Mouse (Mus musculus): ENCODE measurements around the gene Mrm3. TPM values are rescaled to one million over a fixed set of nuclear protein-coding genes. Genes with fewer than 3 reads are reported as not detected.
A peak's percentile ranks its signal among the peaks of the same experiment; 100 is the strongest.

Gene Mrm3
- polyA plus RNA-seq, 2 experiments, result 11.1 to 14.2 TPM

DNA sequence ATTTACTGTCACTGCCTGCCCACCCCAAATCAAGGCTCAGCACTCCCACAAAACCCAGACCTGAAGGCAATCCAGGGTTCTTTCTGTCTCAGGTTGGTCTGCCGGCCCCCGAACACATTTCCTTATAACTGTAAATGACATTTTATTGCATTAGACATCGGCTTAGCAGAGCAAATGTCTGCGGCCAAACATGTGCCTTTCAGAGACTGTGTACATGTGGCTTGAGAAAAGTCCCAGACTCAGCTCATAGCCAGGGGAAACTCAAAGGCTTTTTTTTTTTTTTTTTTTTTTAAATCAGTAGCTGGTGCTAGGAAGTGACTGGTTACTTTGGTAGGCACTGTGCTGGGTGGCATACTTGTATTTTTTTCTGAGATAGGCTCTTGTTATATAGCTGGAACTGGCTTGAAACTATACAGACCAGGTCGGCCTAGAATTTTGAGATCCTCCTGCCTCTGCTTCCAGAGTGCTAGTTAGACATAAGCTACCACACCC is 27.4 kb upstream of the Mrm3 start:
- H3K9ac ChIP-seq (replicated peaks), result no peak overlapping the region

DNA sequence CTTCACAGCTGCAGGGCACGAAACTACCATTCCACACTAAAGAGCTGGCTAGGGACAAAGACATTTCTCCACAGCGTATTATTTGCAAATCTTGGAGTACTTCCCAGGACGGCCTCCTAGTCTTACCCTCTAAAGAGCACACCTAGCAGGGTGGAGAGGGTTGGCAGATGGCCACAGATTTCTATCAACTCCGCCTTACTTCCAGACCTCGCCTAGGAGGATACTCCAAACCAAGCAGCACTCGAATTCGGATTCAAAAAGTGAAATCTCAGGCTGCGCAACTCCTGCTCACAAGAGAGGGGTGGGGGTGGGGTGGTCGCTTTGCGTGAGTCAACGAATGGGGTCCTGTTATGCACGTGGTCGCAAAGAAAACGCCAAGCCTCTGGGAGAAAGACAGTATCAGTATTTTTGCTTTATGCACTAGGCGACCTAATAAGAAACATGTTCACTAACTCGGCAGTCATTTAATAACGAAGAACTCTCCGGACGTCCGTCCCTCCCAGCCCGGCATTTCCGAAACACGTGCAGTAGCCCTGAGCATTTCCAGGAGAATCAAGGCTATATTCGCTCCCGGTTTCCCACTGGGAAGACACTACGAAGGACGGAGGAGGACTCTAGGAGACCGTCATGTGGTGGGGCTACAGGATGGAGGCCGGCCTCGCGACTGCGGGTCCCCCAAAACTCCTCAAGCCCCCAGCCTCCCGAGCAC is 26.7 kb upstream of the Mrm3 start:
- no peaks in the 10 kb centered on the region for H3K9me3 ChIP-seq (ENCODE audit: control insufficient read depth, low read length)
- ATAC-seq (ENCODE audit: insufficient read depth) (peak; percentile 7; the same call in 1 of the 2 replicates), DNase-seq (ENCODE audit: low read depth in 3 of 3, low spot score in 3 of 3) (peak; percentile 17 to 36 (median 18))
- TF ChIP-seq CTCF (IDR thresholded peaks at IDR 0.05; ENCODE audit: low read depth) (no peak), EP300 (IDR thresholded peaks at IDR 0.05; ENCODE audit: low read depth) (no peak)
- H3K9ac ChIP-seq (replicated peaks), result peak overlapping the region; percentile 81
- 2% methylated on average over 33 of the region's 33 CpGs for WGBS (ENCODE audit: insufficient replicate concordance)
- no peaks in the 10 kb centered on the region for H3K27me3 ChIP-seq (ENCODE audit: control insufficient read depth, insufficient read depth, low read length)
- peaks cover 5 to 15% of the 10 kb centered on the region in 2 experiments; a peak in 3 of 4 replicates for H3K4me1 ChIP-seq (replicated peaks; ENCODE audit: control insufficient read depth in 2 of 2, insufficient read depth in 2 of 2, low read length in 1 of 2)
- peaks cover 11% of the 10 kb centered on the region for H3K36me3 ChIP-seq (replicated peaks; ENCODE audit: control insufficient read depth, insufficient read depth, low read depth)
- peak overlapping the region; percentile 83 for H3K4me2 ChIP-seq (ENCODE audit: low read depth)
- peak overlapping the region; percentile 76 to 83 for H3K4me3 ChIP-seq (ENCODE audit: insufficient read depth in 1 of 2, low read depth in 2 of 2, low read length in 2 of 2)
- peak overlapping the region; percentile 23 for H3K27ac ChIP-seq

More for the DNA sequence above, 27.4 kb upstream of the Mrm3 start:
- peaks cover 5 to 15% of the 10 kb centered on the region in 2 experiments; a peak in 3 of 4 replicates for H3K4me1 ChIP-seq (replicated peaks; ENCODE audit: control insufficient read depth in 2 of 2, insufficient read depth in 2 of 2, low read length in 1 of 2)
- H3K9me3 ChIP-seq (ENCODE audit: control insufficient read depth, low read length), result no peaks in the 10 kb centered on the region
- DNase-seq (ENCODE audit: low read depth in 3 of 3, low spot score in 3 of 3) (no peak), ATAC-seq (ENCODE audit: insufficient read depth) (no peak)
- whole genome bisulfite sequencing (ENCODE audit: insufficient replicate concordance), result 85% methylated on average over 5 of the region's 5 CpGs
- H3K4me3 ChIP-seq (ENCODE audit: insufficient read depth in 1 of 2, low read depth in 2 of 2, low read length in 2 of 2), result peak overlapping the region; percentile 76 to 83
- no peaks in the 10 kb centered on the region for H3K27me3 ChIP-seq (ENCODE audit: control insufficient read depth, insufficient read depth, low read length)
- peak overlapping the region; percentile 83 for H3K4me2 ChIP-seq (ENCODE audit: low read depth)
- peaks cover 11% of the 10 kb centered on the region for H3K36me3 ChIP-seq (replicated peaks; ENCODE audit: control insufficient read depth, insufficient read depth, low read depth)
- H3K27ac ChIP-seq, result no peak overlapping the region
- TF ChIP-seq EP300 (IDR thresholded peaks at IDR 0.05; ENCODE audit: low read depth) (no peak), CTCF (IDR thresholded peaks at IDR 0.05; ENCODE audit: low read depth) (no peak)

DNA sequence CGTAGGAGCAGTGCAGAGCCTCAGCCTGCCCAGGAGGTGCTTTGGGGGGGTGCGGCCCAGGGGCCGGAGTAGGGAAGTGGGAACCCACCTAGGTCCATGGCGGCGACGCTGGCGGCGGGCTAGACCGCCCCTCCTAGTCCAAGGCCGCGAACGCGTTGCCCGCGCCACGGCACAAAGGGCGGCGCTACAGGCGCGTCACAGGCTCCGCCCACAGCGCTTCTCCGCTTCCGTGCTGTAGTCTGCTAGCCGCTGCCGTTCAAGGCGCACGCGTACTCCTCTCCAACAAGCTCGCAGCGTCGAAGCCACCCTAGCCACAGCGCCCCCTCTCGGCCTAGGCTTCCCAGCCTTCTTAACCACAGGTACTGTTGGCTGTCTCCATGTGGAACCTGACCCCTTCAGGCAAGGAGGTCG is 26.1 kb upstream of the Mrm3 start, which contains the start of the genes Dbil5 and Gemin4:
Gene Dbil5 (plus strand): TSS at position 219 of the 411 bp plus-strand sequence.
Gene Gemin4 (minus strand): TSS at position 275 of the 411 bp plus-strand sequence.
- Histone ChIP-seq H3K4me1 (replicated peaks; ENCODE audit: control insufficient read depth in 2 of 2, insufficient read depth in 2 of 2, low read length in 1 of 2) (peaks cover 5 to 15% of the 10 kb centered on the region in 2 experiments; a peak in 3 of 4 replicates), H3K9ac (replicated peaks) (peak within 1 kb of the TSS; percentile 81), H3K27ac (peak within 1 kb of the TSS; percentile 23), H3K9me3 (ENCODE audit: control insufficient read depth, low read length) (no peaks in the 10 kb centered on the region), H3K27me3 (ENCODE audit: control insufficient read depth, insufficient read depth, low read length) (no peaks in the 10 kb centered on the region), H3K4me2 (ENCODE audit: low read depth) (peak within 1 kb of the TSS; percentile 83), H3K36me3 (replicated peaks; ENCODE audit: control insufficient read depth, insufficient read depth, low read depth) (peaks cover 9% of the 10 kb centered on the region), H3K4me3 (ENCODE audit: insufficient read depth in 1 of 2, low read depth in 2 of 2, low read length in 2 of 2) (peak within 1 kb of the TSS; percentile 76 to 83)
- DNase-seq (ENCODE audit: low read depth in 3 of 3, low spot score in 3 of 3) (peak; percentile 91 to 94 (median 93)), ATAC-seq (ENCODE audit: insufficient read depth) (peak; percentile 97)
- under 1% methylated on average over 35 of the region's 35 CpGs for WGBS (ENCODE audit: insufficient replicate concordance)
- TF ChIP-seq EP300 (IDR thresholded peaks at IDR 0.05; ENCODE audit: low read depth) (no peak), CTCF (IDR thresholded peaks at IDR 0.05; ENCODE audit: low read depth) (peak; percentile 99)

DNA sequence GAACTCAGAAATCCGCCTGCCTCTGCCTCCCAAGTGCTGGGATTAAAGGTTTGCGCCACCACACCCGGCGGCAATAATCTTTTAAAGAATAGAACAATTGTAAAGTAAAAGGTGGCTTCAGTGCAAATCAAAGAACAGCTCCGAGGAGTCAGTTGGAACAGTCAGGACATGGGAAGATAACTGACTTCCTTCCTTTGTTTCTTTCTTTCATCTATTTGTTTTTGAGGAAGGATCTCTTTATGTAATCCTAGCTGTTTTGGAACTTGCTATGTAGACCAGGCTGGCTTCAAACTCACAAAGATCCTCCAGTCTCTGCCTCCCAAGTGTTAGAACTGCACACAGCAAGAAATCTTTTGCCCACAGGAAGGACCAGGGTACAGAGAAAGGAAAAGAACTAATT is 18.9 kb upstream of the Mrm3 start:
- Histone ChIP-seq H3K36me3 (replicated peaks; ENCODE audit: control insufficient read depth, insufficient read depth, low read depth) (peaks cover 15% of the 10 kb centered on the region), H3K9me3 (ENCODE audit: control insufficient read depth, low read length) (no peaks in the 10 kb centered on the region), H3K27ac (no peak overlapping the region), H3K9ac (replicated peaks) (no peak overlapping the region), H3K4me1 (replicated peaks; ENCODE audit: control insufficient read depth in 2 of 2, insufficient read depth in 2 of 2, low read length in 1 of 2) (no peaks in the 10 kb centered on the region), H3K27me3 (ENCODE audit: control insufficient read depth, insufficient read depth, low read length) (no peaks in the 10 kb centered on the region), H3K4me3 (ENCODE audit: insufficient read depth in 1 of 2, low read depth in 2 of 2, low read length in 2 of 2) (no peak overlapping the region), H3K4me2 (ENCODE audit: low read depth) (no peak overlapping the region)
- no peak for ATAC-seq (ENCODE audit: insufficient read depth)
- no peak for DNase-seq (ENCODE audit: low read depth in 3 of 3, low spot score in 3 of 3)
- TF ChIP-seq CTCF (IDR thresholded peaks at IDR 0.05; ENCODE audit: low read depth) (no peak), EP300 (IDR thresholded peaks at IDR 0.05; ENCODE audit: low read depth) (no peak)
- 78% methylated on average over 5 of the region's 5 CpGs for WGBS (ENCODE audit: insufficient replicate concordance)

DNA sequence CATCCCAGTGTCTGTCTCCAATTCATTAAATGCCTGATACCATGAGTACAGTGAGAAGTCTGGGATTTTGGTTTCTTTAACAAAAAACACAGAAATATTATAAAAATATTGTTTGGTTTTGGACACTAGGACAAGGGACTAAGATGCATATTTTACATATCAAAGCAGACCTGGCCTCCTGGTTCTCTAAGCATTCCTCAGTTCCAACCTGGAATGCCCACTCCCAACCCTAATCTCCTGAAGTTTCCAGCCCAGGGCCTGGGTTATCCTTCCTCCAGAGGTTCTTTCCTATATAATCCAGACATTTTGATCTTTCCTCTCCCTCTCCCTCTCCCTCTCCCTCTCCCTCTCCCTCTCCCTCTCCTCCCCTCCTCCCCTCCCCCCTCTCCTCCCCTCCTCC is 18.5 kb upstream of the Mrm3 start:
- Histone ChIP-seq H3K9ac (replicated peaks) (no peak overlapping the region), H3K4me2 (ENCODE audit: low read depth) (no peak overlapping the region), H3K27me3 (ENCODE audit: control insufficient read depth, insufficient read depth, low read length) (no peaks in the 10 kb centered on the region), H3K4me3 (ENCODE audit: insufficient read depth in 1 of 2, low read depth in 2 of 2, low read length in 2 of 2) (no peak overlapping the region), H3K36me3 (replicated peaks; ENCODE audit: control insufficient read depth, insufficient read depth, low read depth) (peaks cover 15% of the 10 kb centered on the region), H3K9me3 (ENCODE audit: control insufficient read depth, low read length) (no peaks in the 10 kb centered on the region), H3K27ac (no peak overlapping the region), H3K4me1 (replicated peaks; ENCODE audit: control insufficient read depth in 2 of 2, insufficient read depth in 2 of 2, low read length in 1 of 2) (no peaks in the 10 kb centered on the region)
- no peak for DNase-seq (ENCODE audit: low read depth in 3 of 3, low spot score in 3 of 3)
- ATAC-seq (ENCODE audit: insufficient read depth), result no peak
- TF ChIP-seq CTCF (IDR thresholded peaks at IDR 0.05; ENCODE audit: low read depth) (no peak), EP300 (IDR thresholded peaks at IDR 0.05; ENCODE audit: low read depth) (no peak)
